Mouse (Mus musculus) limb, embryonic 13.5 days (tissue): ENCODE data around the gene Enpp3. TPM values are rescaled to one million over a fixed set of nuclear protein-coding genes. Genes with fewer than 3 reads are reported as not detected.
"Not testable (repeated sequence)": the region's sequence is repeated elsewhere in the genome, so short reads cannot be mapped to it uniquely, and the experiment has no call there.

Source experiments
- ATAC-seq: fragments of 200-750 bp; cut with Nextera tagmentation; 2 replicates; pipeline ENCODE4 v1.8.0; 2017; ENCODE audit warnings: low read depth, moderate number of reproducible peaks, moderate TSS enrichment; ENCODE audit not compliant: low FRiP score
- H3K27ac ChIP-seq: fragments of 300-500 bp; sonication (generic); 2 replicates; pipeline ENCODE4 v1.5.1; 2015; ENCODE audit warnings: inconsistent platforms, mild to moderate bottlenecking, moderate library complexity
- H3K27me3 ChIP-seq: fragments of 300-500 bp; sonication (generic); 2 replicates; pipeline ENCODE4 v1.6.1; 2015; ENCODE audit warnings: mild to moderate bottlenecking, inconsistent platforms
- H3K36me3 ChIP-seq: fragments of 300-500 bp; sonication (generic); 2 replicates; pipeline ENCODE4 v1.6.1; 2015; ENCODE audit warnings: inconsistent platforms, mild to moderate bottlenecking, moderate library complexity
- H3K4me1 ChIP-seq: fragments of 300-500 bp; sonication (generic); 2 replicates; pipeline ENCODE4 v1.6.1; 2015; ENCODE audit warnings: inconsistent platforms
- H3K4me2 ChIP-seq: fragments of 300-500 bp; sonication (generic); replicated peaks from 2 replicates; pipeline ENCODE4 v1.6.1; 2015; ENCODE audit warnings: inconsistent platforms, mild to moderate bottlenecking, moderate library complexity
- H3K4me3 ChIP-seq: fragments of 300-500 bp; sonication (generic); 2 replicates; pipeline ENCODE4 v1.5.1; 2015; ENCODE audit warnings: moderate library complexity, mild to moderate bottlenecking, inconsistent platforms
- H3K9ac ChIP-seq: fragments of 300-500 bp; sonication (generic); 2 replicates; pipeline ENCODE4 v1.6.1; 2015; ENCODE audit warnings: mild to moderate bottlenecking, inconsistent platforms
- H3K9me3 ChIP-seq: fragments of 300-500 bp; sonication (generic); 2 replicates; pipeline ENCODE4 v1.6.1; 2016; ENCODE audit warnings: inconsistent platforms
- WGBS: fragments of 180-500 bp; shearing (Covaris S2); methylation state at CpG from one replicate; pipeline ENCODE4 v1.1.7; 2015; 5-methylcytosine and 5-hydroxymethylcytosine counted together
- polyA plus RNA-seq: library from polyadenylated mRNA; unstranded; fragments of >200 nt; fragmentation: Nextera tagmentation; extraction: Ambion mirVana; gene quantifications from 2 replicates; pipeline ENCODE4 v1.2.1, GENCODE M21; 2015

Gene Enpp3
- polyA plus RNA-seq, 1 experiment from 2014 or later: 8.1 TPM

GRCm38 (mm10) chr10:24819526-24819925 lies 23.1 kb downstream of the Enpp3 start:
- Histone ChIP-seq H3K9ac (no peak overlapping the region), H3K27ac (no peak overlapping the region), H3K4me3 (no peak overlapping the region), H3K9me3 (no peaks in the 10 kb centered on the region), H3K27me3 (no peaks in the 10 kb centered on the region), H3K36me3 (no peaks in the 10 kb centered on the region), H3K4me2 (no peak overlapping the region), H3K4me1 (peaks cover 14% of the 10 kb centered on the region)
- WGBS: 34% methylated on average over 3 of the region's 3 CpGs
- no peak for ATAC-seq

- Histone ChIP-seq H3K27me3 (no peaks in the 10 kb centered on the region), H3K9me3 (no peaks in the 10 kb centered on the region), H3K4me1 (peaks cover 9% of the 10 kb centered on the region), H3K36me3 (no peaks in the 10 kb centered on the region), H3K4me3 (no peak overlapping the region), H3K27ac (no peak overlapping the region), H3K9ac (no peak overlapping the region), H3K4me2 (peak overlapping the region; percentile 25)
- ATAC-seq: no peak
- WGBS: 42% methylated on average over 10 of the region's 10 CpGs
These were observed 32.0 kb downstream of the Enpp3 start for GRCm38 (mm10) chr10:24810639-24811038.

GRCm38 (mm10) chr10:24806756-24807155 lies 35.9 kb downstream of the Enpp3 start:
- Histone ChIP-seq H3K9ac (no peak overlapping the region), H3K36me3 (no peaks in the 10 kb centered on the region), H3K4me2 (no peak overlapping the region), H3K27ac (no peak overlapping the region), H3K4me3 (no peak overlapping the region), H3K4me1 (peaks cover 9% of the 10 kb centered on the region), H3K27me3 (no peaks in the 10 kb centered on the region), H3K9me3 (no peaks in the 10 kb centered on the region)
- ATAC-seq: no peak
- WGBS: 86% methylated on average over 5 of the region's 5 CpGs

- whole genome bisulfite sequencing: 91% methylated on average over 10 of the region's 10 CpGs
These were observed 36.7 kb downstream of the Enpp3 start for GRCm38 (mm10) chr10:24805876-24806275.

GRCm38 (mm10) chr10:24805173-24805572 lies 37.5 kb downstream of the Enpp3 start:
- Histone ChIP-seq H3K4me1 (0 out of 2 replicates have a peak, but pooled peaks cover 1% of the 10 kb centered on the region), H3K27ac (no peak overlapping the region), H3K27me3 (no peaks in the 10 kb centered on the region), H3K36me3 (no peaks in the 10 kb centered on the region), H3K4me2 (no peak overlapping the region), H3K9me3 (no peaks in the 10 kb centered on the region), H3K9ac (no peak overlapping the region), H3K4me3 (no peak overlapping the region)
- no peak for ATAC-seq
- WGBS: 72% methylated on average over 2 of the region's 2 CpGs

More at GRCm38 (mm10) chr10:24805876-24806275, 36.7 kb downstream of the Enpp3 start:
- Histone ChIP-seq H3K4me2 (no peak overlapping the region), H3K4me3 (no peak overlapping the region), H3K4me1 (peaks cover 8% of the 10 kb centered on the region), H3K9me3 (no peaks in the 10 kb centered on the region), H3K9ac (no peak overlapping the region), H3K36me3 (no peaks in the 10 kb centered on the region), H3K27me3 (no peaks in the 10 kb centered on the region), H3K27ac (no peak overlapping the region)
- ATAC-seq: no peak

GRCm38 (mm10) chr10:24802742-24803244 lies 39.8 kb downstream of the Enpp3 start:
- H3K36me3 ChIP-seq, H3K27me3 ChIP-seq, H3K27ac ChIP-seq, H3K4me2 ChIP-seq, H3K4me3 ChIP-seq, ATAC-seq, H3K9ac ChIP-seq, H3K4me1 ChIP-seq, H3K9me3 ChIP-seq: not testable (repeated sequence)
- 91% methylated on average over 2 of the region's 2 CpGs for WGBS

- no peak overlapping the region for H3K9ac ChIP-seq
- H3K4me3 ChIP-seq: no peak overlapping the region
- no peaks in the 10 kb centered on the region for H3K36me3 ChIP-seq
- no peaks in the 10 kb centered on the region for H3K9me3 ChIP-seq
- no peak overlapping the region for H3K4me2 ChIP-seq
- H3K4me1 ChIP-seq: no peaks in the 10 kb centered on the region
- no peaks in the 10 kb centered on the region for H3K27me3 ChIP-seq
- 88% methylated on average over 2 of the region's 2 CpGs for WGBS
- H3K27ac ChIP-seq: no peak overlapping the region
- ATAC-seq: no peak
These were observed 40.8 kb downstream of the Enpp3 start for GRCm38 (mm10) chr10:24801796-24802195.

GRCm38 (mm10) chr10:24797246-24797645 lies 45.4 kb downstream of the Enpp3 start:
- H3K4me3 ChIP-seq: no peak overlapping the region
- 55% methylated on average over 5 of the region's 5 CpGs for WGBS
- no peaks in the 10 kb centered on the region for H3K36me3 ChIP-seq
- H3K9me3 ChIP-seq: no peaks in the 10 kb centered on the region
- no peaks in the 10 kb centered on the region for H3K27me3 ChIP-seq
- no peak overlapping the region for H3K4me2 ChIP-seq
- H3K9ac ChIP-seq: no peak overlapping the region
- ATAC-seq: no peak
- H3K4me1 ChIP-seq: no peaks in the 10 kb centered on the region
- H3K27ac ChIP-seq: no peak overlapping the region

- H3K36me3 ChIP-seq: no peaks in the 10 kb centered on the region
- H3K4me3 ChIP-seq: no peak overlapping the region
- H3K27me3 ChIP-seq: no peaks in the 10 kb centered on the region
- H3K4me2 ChIP-seq: no peak overlapping the region
- WGBS: 87% methylated on average over 7 of the region's 7 CpGs
- ATAC-seq: no peak
- no peaks in the 10 kb centered on the region for H3K9me3 ChIP-seq
- no peaks in the 10 kb centered on the region for H3K4me1 ChIP-seq
- no peak overlapping the region for H3K27ac ChIP-seq
- no peak overlapping the region for H3K9ac ChIP-seq
These were observed 49.9 kb downstream of the Enpp3 start for GRCm38 (mm10) chr10:24792756-24793155.

GRCm38 (mm10) chr10:24789747-24790545 lies 52.7 kb downstream of the Enpp3 start:
- no peak for ATAC-seq
- no peak overlapping the region for H3K4me2 ChIP-seq
- H3K4me3 ChIP-seq: no peak overlapping the region
- peaks cover 4% of the 10 kb centered on the region; the same call in 1 of the 2 replicates for H3K4me1 ChIP-seq
- no peaks in the 10 kb centered on the region for H3K9me3 ChIP-seq
- no peak overlapping the region for H3K27ac ChIP-seq
- no peaks in the 10 kb centered on the region for H3K27me3 ChIP-seq
- no peaks in the 10 kb centered on the region for H3K36me3 ChIP-seq
- no peak overlapping the region for H3K9ac ChIP-seq
- 81% methylated on average over 11 of the region's 11 CpGs for WGBS

GRCm38 (mm10) chr10:24785345-24785744 lies 57.3 kb downstream of the Enpp3 start:
- no peak for ATAC-seq
- H3K4me1 ChIP-seq: peaks cover 19% of the 10 kb centered on the region
- no peaks in the 10 kb centered on the region for H3K9me3 ChIP-seq
- H3K9ac ChIP-seq: no peak overlapping the region
- no peak overlapping the region for H3K4me3 ChIP-seq
- 69% methylated on average over 4 of the region's 4 CpGs for WGBS
- H3K27me3 ChIP-seq: no peaks in the 10 kb centered on the region
- no peak overlapping the region for H3K4me2 ChIP-seq
- no peaks in the 10 kb centered on the region for H3K36me3 ChIP-seq
- no peak overlapping the region for H3K27ac ChIP-seq

- Histone ChIP-seq H3K9ac (no peak overlapping the region), H3K36me3 (no peaks in the 10 kb centered on the region), H3K27me3 (no peaks in the 10 kb centered on the region), H3K4me2 (no peak overlapping the region), H3K27ac (no peak overlapping the region), H3K4me1 (peaks cover 19% of the 10 kb centered on the region), H3K4me3 (no peak overlapping the region), H3K9me3 (no peaks in the 10 kb centered on the region)
- no peak for ATAC-seq
- 95% methylated on average over 9 of the region's 9 CpGs for WGBS
These were observed 57.9 kb downstream of the Enpp3 start for GRCm38 (mm10) chr10:24784624-24785276.
